Mouse (Mus musculus): ENCODE results near the gene Stard8. TPM values are rescaled to one million over a fixed set of nuclear protein-coding genes. Genes with fewer than 3 reads are reported as not detected.

Stard8 gene
- polyA plus RNA-seq (2012; rRNA removed; ENCODE audit: low replicate concordance) = 3.4 and 9.4 TPM in 2 replicates

DNA sequence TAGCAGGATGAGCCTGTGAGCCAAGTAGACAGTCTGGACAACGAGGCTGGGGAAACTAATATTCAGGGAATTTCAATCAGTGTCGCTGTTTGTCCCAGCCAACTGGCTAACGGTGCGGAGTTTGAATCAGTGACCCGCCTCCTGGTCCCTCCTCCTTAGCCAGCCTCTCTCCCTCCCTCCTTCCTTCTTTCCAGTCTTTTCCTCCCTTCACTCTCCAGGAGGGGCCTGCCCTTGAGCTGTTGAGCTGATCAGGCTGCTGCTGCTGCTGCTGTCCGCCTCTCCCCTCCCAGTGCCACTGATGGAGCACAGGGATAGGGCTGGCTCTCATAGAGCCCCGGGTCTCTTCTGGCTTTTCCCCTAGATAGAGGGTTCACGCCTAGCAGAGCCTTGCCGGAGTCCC is at the start of gene Stard8:
Stard8 (plus strand) TSS at position 203 of the 400 bp plus-strand sequence.

Other genes starting within 250 kb of the Stard8 start
- 2.1 and 4.2 TPM in 2 replicates for gene Ophn1, start 112.2 kb upstream of the Stard8 start, polyA plus RNA-seq (2012; rRNA removed; ENCODE audit: low replicate concordance)
- gene Yipf6, start 66.9 kb upstream of the Stard8 start, polyA plus RNA-seq (2012; rRNA removed; ENCODE audit: low replicate concordance) = 4.3 and 7.0 TPM in 2 replicates
- gene Efnb1, start 132.9 kb downstream of the Stard8 start, polyA plus RNA-seq (2012; rRNA removed; ENCODE audit: low replicate concordance) = 46.8 and 67.9 TPM in 2 replicates